Mouse (Mus musculus): ENCODE data around the gene Mst1r. TPM values are rescaled to one million over a fixed set of nuclear protein-coding genes. Genes with fewer than 3 reads are reported as not detected.
A peak's percentile ranks its signal among the peaks of the same experiment; 100 is the strongest.

Gene Mst1r
- total and polyA plus RNA-seq, 3 experiments: 133 to 149 TPM; not detected in 1

- TF ChIP-seq SMC3 (IDR thresholded peaks at IDR 0.05; ENCODE audit: low read depth, low read length) (no peak), MXI1 (IDR thresholded peaks at IDR 0.05; ENCODE audit: low read depth, low read length) (0 out of 2 replicates have a peak, but pooled peaks have one; percentile 18), CHD2 (IDR thresholded peaks at IDR 0.05; ENCODE audit: low read length) (no peak), ELF1 (IDR thresholded peaks at IDR 0.05; ENCODE audit: low read depth, low read length) (no peak), JUND (IDR thresholded peaks at IDR 0.05; ENCODE audit: low read depth, low read length) (no peak), MAX (IDR thresholded peaks at IDR 0.05; ENCODE audit: low read length) (no peak), POLR2A (IDR thresholded peaks at IDR 0.05; ENCODE audit: control insufficient read depth in 1 of 2, insufficient read depth in 1 of 2, low read depth in 1 of 2, low read length in 2 of 2, poor library complexity in 1 of 2) (no peak), SIN3A (IDR thresholded peaks at IDR 0.05; ENCODE audit: low read length) (0 out of 2 replicates have a peak, but pooled peaks have one; percentile 32), MEF2A (IDR thresholded peaks at IDR 0.05; ENCODE audit: extremely low read depth, insufficient replicate concordance, low read depth, low read length, poor library complexity, severe bottlenecking) (no peak), POLR2AphosphoS5 (IDR thresholded peaks at IDR 0.05; ENCODE audit: borderline replicate concordance, low read depth, low read length) (no peak), TCF12 (IDR thresholded peaks at IDR 0.05; ENCODE audit: low read depth, low read length) (no peak)
- H3K27ac ChIP-seq (ENCODE audit: control insufficient read depth, low read depth, low read length): peak within 1 kb of the TSS; percentile 71
- H3K4me1 ChIP-seq (ENCODE audit: control insufficient read depth in 1 of 2, insufficient read depth in 2 of 2, low read length in 2 of 2): peaks cover 0 to 13% of the 10 kb centered on the region in 2 experiments; a peak in 2 of 4 replicates
- H3K9ac ChIP-seq (ENCODE audit: control insufficient read depth, low read depth, low read length, poor library complexity, severe bottlenecking): peak within 1 kb of the TSS; percentile 90
- H3K9me3 ChIP-seq (replicated peaks; ENCODE audit: insufficient read depth, low read length): no peaks in the 10 kb centered on the region
- peak within 1 kb of the TSS; percentile 85 to 96 for H3K4me3 ChIP-seq (ENCODE audit: control insufficient read depth in 1 of 2, insufficient read depth in 1 of 2, low read depth in 2 of 2, low read length in 2 of 2)
- DNase-seq (ENCODE audit: low read depth, low spot score): peak; percentile 61
- H3K36me3 ChIP-seq (ENCODE audit: control insufficient read depth in 1 of 2, insufficient read depth in 2 of 2, low read length in 2 of 2): peaks cover 0 to 12% of the 10 kb centered on the region in 2 experiments; a peak in 2 of 4 replicates
- H3K27me3 ChIP-seq (ENCODE audit: control insufficient read depth in 1 of 2, insufficient read depth in 2 of 2, low read length in 2 of 2): no peaks in the 10 kb centered on the region
- H3K79me2 ChIP-seq (ENCODE audit: control insufficient read depth, insufficient read depth, low read length, poor library complexity): peaks cover 31% of the 10 kb centered on the region
Observed at GRCm38 (mm10) chr9:107949922-107950235, 43.2 kb downstream of the Mst1r start, which contains the start of gene Traip. Traip (plus strand) TSS chr9:107950136.

GRCm38 (mm10) chr9:107950460-107951355 is 44.0 kb downstream of the Mst1r start:
- peak overlapping the region; percentile 85 to 96 for H3K4me3 ChIP-seq (ENCODE audit: control insufficient read depth in 1 of 2, insufficient read depth in 1 of 2, low read depth in 2 of 2, low read length in 2 of 2)
- H3K36me3 ChIP-seq (ENCODE audit: control insufficient read depth in 1 of 2, insufficient read depth in 2 of 2, low read length in 2 of 2): peaks cover 4 to 12% of the 10 kb centered on the region in 2 experiments; a peak in 2 of 4 replicates
- peaks cover 33% of the 10 kb centered on the region for H3K79me2 ChIP-seq (ENCODE audit: control insufficient read depth, insufficient read depth, low read length, poor library complexity)
- no peaks in the 10 kb centered on the region for H3K27me3 ChIP-seq (ENCODE audit: control insufficient read depth in 1 of 2, insufficient read depth in 2 of 2, low read length in 2 of 2)
- peak overlapping the region; percentile 90 for H3K9ac ChIP-seq (ENCODE audit: control insufficient read depth, low read depth, low read length, poor library complexity, severe bottlenecking)
- peak; percentile 95 for DNase-seq (ENCODE audit: low read depth, low spot score)
- no peaks in the 10 kb centered on the region for H3K9me3 ChIP-seq (replicated peaks; ENCODE audit: insufficient read depth, low read length)
- peak overlapping the region; percentile 71 for H3K27ac ChIP-seq (ENCODE audit: control insufficient read depth, low read depth, low read length)
- peaks cover 0 to 13% of the 10 kb centered on the region in 2 experiments; a peak in 2 of 4 replicates for H3K4me1 ChIP-seq (ENCODE audit: control insufficient read depth in 1 of 2, insufficient read depth in 2 of 2, low read length in 2 of 2)
- TF ChIP-seq SMC3 (IDR thresholded peaks at IDR 0.05; ENCODE audit: low read depth, low read length) (0 out of 2 replicates have a peak, but pooled peaks have one; percentile 4), MEF2A (IDR thresholded peaks at IDR 0.05; ENCODE audit: extremely low read depth, insufficient replicate concordance, low read depth, low read length, poor library complexity, severe bottlenecking) (0 out of 2 replicates have a peak, but pooled peaks have one; percentile 18), KAT2A (conservative IDR thresholded peaks at IDR 0.05; ENCODE audit: low read depth, low read length) (peak; percentile 72; the same call in 1 of the 2 replicates), JUND (IDR thresholded peaks at IDR 0.05; ENCODE audit: low read depth, low read length) (no peak), MAZ (IDR thresholded peaks at IDR 0.05; ENCODE audit: low read depth, low read length) (0 out of 2 replicates have a peak, but pooled peaks have one; percentile 54), HCFC1 (IDR thresholded peaks at IDR 0.05; ENCODE audit: low read depth, low read length) (peak; percentile 91), USF2 (IDR thresholded peaks at IDR 0.05; ENCODE audit: borderline replicate concordance in 1 of 2, insufficient read depth in 1 of 2, low read depth in 1 of 2, low read length in 2 of 2) (no peak), MAX (IDR thresholded peaks at IDR 0.05; ENCODE audit: low read length) (peak; percentile 91), CHD1 (IDR thresholded peaks at IDR 0.05; ENCODE audit: low read depth, low read length) (no peak), ETS1 (IDR thresholded peaks at IDR 0.05; ENCODE audit: low read depth, low read length) (peak; percentile 43; the same call in 1 of the 2 replicates), SIN3A (IDR thresholded peaks at IDR 0.05; ENCODE audit: low read length) (peak; percentile 98), POLR2AphosphoS2 (IDR thresholded peaks at IDR 0.05; ENCODE audit: low read length) (peak; percentile 91), ELF1 (IDR thresholded peaks at IDR 0.05; ENCODE audit: low read depth, low read length) (peak; percentile 88), ZMIZ1 (IDR thresholded peaks at IDR 0.05; ENCODE audit: low read depth, low read length) (peak; percentile 90), NRF1 (IDR thresholded peaks at IDR 0.05; ENCODE audit: insufficient read depth, low read depth, low read length, poor library complexity, severe bottlenecking) (no peak), ZKSCAN1 (IDR thresholded peaks at IDR 0.05; ENCODE audit: low read depth, low read length) (no peak), MXI1 (IDR thresholded peaks at IDR 0.05; ENCODE audit: low read depth, low read length) (peak; percentile 91), TBP (IDR thresholded peaks at IDR 0.05; ENCODE audit: low read depth, low read length) (peak; percentile 86), NELFE (IDR thresholded peaks at IDR 0.05; ENCODE audit: low read depth, low read length) (peak; percentile 95), MYC (IDR thresholded peaks at IDR 0.05; ENCODE audit: low read depth, low read length) (peak; percentile 72; the same call in 1 of the 2 replicates), CHD2 (IDR thresholded peaks at IDR 0.05; ENCODE audit: low read length) (peak; percentile 37), TCF12 (IDR thresholded peaks at IDR 0.05; ENCODE audit: low read depth, low read length) (peak; percentile 58), POLR2A (IDR thresholded peaks at IDR 0.05; ENCODE audit: control insufficient read depth in 1 of 2, insufficient read depth in 1 of 2, low read depth in 1 of 2, low read length in 2 of 2, poor library complexity in 1 of 2) (peak; percentile 67 to 94; a peak in 2 of 4 replicates), GATA1 (IDR thresholded peaks at IDR 0.05; ENCODE audit: low read depth, low read length) (peak; percentile 84)

Data from MEL (cell line).